Mouse (Mus musculus) testis, postnatal 14 days (tissue): ENCODE data around the gene Hist1h2bk.
"Not testable (repeated sequence)": the region's sequence is repeated elsewhere in the genome, so short reads cannot be mapped to it uniquely, and the experiment has no call there.

Experiments used
- DNase-seq: peaks from one replicate; pipeline ENCODE4 v3.0.0; 2021; ENCODE audit warnings: low spot score

Hist1h2bk gene

DNA sequence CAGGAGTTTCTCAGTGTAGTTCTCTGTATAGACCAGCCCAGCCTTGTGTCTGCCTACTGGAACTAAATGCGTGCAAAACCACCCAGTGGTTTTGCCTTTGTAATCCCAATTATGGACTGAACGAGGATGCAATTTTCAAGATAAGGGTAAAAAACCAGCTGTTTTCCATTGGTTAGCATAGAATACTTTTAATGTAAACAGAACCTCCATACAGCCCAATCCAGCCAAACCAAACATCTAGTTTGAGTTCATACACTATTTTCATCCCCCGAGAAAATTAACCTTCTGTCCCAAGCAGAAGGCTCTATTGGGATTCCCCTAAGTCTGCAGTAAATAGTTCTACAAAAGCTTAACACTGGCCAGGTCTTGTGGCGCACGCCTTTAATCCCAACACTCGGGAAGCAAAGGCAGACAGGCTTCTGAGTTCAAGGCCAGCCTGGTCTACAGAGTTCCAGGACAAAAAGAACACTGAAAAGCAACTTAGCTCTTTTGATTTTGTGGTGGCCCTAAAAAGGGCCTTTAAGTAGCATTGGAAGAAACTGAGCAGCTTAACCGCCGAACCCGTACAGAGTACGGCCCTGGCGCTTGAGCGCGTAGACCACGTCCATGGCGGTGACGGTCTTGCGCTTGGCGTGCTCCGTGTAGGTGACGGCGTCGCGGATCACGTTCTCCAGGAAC lies 4.9 kb downstream of the Hist1h2bk start:
- DNase-seq, result no peak

DNA sequence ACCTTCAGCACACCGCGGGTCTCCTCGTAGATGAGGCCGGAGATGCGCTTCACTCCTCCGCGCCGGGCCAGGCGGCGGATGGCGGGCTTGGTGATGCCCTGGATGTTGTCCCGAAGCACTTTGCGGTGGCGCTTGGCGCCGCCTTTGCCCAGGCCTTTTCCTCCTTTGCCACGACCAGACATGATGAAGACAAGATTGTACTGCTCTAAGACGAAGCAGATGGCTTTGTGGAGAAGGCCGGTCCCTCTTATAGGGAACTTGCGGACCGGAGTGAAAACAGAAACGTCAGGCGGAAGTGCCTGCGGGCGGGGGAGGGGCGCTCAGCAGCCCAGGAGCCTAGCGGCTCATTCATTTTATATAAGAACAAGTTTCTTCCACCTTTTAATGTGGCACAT lies 5.5 kb downstream of the Hist1h2bk start, which contains the start of gene Hist1h4i:
Hist1h4i (minus strand) TSS at position 221 of the 395 bp plus-strand sequence.
- DNase-seq, result peak; percentile 99

GRCm38 (mm10) chr13:22041651-22042567 lies 6.2 kb downstream of the Hist1h2bk start:
- DNase-seq, result peak; percentile 49

DNA sequence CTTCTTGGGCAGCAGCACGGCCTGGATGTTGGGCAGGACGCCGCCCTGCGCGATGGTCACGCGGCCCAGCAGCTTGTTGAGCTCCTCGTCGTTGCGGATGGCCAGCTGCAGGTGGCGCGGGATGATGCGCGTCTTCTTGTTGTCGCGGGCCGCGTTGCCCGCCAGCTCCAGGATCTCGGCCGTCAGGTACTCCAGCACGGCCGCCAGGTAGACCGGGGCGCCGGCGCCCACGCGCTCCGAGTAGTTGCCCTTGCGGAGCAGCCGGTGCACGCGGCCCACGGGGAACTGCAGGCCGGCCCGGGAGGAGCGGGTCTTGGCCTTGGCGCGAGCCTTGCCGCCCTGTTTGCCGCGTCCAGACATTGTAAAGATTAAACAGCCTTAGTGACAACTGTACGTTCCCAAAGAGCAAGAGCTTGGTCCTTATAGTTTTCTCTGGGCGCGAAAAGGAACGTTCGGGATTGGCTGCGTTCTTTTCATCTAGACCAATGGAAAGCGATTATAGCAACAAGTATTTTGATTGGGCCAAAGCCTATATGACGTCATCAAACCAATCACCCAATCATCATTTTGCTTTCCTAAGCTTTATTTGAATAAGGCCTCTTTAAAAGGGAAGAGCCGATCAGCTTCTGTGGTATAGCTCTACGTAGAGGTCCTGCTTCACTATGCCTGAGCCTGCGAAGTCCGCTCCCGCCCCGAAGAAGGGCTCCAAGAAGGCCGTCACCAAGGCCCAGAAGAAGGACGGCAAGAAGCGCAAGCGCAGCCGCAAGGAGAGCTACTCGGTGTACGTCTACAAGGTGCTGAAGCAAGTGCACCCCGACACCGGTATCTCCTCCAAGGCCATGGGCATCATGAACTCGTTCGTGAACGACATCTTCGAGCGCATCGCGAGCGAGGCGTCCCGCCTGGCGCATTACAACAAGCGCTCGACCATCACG lies 7.2 kb downstream of the Hist1h2bk start, which contains the start of the genes Hist1h2ag and Hist1h2bj:
Hist1h2ag (minus strand) TSS at position 377 of the 935 bp plus-strand sequence.
Hist1h2bj (plus strand) TSS at position 647 of the 935 bp plus-strand sequence.
- DNase-seq, result peak; percentile 95

DNA sequence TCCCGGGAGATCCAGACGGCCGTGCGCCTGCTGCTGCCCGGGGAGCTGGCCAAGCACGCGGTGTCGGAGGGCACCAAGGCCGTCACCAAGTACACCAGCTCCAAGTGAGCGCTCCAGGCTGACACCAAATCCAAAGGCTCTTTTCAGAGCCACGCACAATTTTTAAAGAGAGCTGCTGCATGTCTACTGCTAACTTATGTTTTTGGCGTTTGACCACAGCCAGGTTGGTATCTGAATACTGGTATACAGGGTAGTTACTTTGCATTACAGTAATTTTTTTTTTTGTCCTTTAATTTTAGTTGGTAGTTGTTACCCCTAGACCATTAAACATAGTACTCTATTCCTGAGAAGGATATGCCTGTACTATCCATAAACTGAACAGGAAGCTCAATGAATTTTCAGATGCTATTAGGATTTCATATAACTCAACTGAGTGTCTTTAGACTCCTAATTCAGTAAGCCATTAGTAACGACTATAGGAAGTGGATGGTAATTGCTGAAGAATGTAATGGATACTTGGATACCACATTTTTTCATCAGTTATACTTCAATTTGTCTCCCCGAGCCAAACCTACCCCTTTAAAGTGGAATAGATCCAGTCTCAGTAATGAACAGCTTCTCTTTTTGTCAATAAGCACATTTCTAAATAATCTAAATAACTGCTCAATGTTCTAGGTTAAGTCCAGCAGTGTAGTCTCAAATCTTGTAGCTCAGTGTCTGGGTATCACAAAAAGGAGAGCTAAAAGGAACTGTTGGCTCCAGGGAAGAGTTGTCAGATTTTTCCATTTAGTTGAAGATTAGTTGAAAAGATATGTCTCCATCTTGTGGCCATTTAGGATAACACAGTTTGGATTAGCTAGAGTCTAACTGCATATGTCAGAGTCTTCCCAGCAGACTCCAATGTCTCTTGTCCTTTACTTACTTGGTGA lies 8.1 kb downstream of the Hist1h2bk start:
- DNase-seq, result peak; percentile 72

DNA sequence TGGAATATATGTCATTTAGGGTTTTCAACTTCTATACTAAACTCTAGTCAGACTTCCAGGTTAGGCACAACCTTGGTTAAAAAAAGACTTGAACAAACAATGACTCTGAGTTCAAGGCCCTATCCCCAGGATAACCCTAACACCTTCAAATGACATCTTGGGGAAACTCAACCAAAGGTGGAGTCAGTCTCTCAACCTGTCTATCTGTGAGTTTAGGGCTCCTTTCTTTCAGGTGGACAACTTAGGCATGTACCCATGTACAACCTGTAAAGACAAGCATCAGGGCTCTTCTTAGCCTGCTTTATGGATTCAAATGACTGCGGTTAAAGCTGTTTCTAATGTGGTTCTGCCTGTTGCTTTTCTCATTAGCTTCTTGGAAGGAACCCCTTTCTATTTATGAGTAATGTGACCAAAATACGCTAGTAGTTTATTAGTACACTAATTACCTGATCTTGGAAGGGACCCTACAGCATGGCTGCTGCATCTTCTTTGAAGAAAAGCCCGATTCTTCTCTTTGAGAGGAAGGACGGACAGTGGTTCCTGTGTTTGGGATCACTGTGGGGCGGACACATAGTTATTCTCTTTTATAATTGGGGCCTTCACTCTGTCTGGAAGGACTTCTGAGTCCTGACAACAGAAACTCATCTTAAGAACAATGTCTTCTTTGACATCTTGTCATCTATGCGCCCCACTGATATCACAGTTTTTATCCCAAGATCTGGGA lies 8.9 kb downstream of the Hist1h2bk start:
- no peak for DNase-seq

- no peak for DNase-seq
These were observed 9.6 kb downstream of the Hist1h2bk start for GRCm38 (mm10) chr13:22045311-22045710.

GRCm38 (mm10) chr13:22049041-22049440 lies 13.4 kb downstream of the Hist1h2bk start:
- DNase-seq, result no peak

- DNase-seq, result peak; percentile 57
These were observed 14.2 kb downstream of the Hist1h2bk start for GRCm38 (mm10) chr13:22049737-22050440.

- DNase-seq, result peak; percentile 90
These were observed 15.2 kb downstream of the Hist1h2bk start for GRCm38 (mm10) chr13:22050591-22051522.

- DNase-seq, result no peak
These were observed 15.8 kb downstream of the Hist1h2bk start for GRCm38 (mm10) chr13:22051523-22051859.

DNA sequence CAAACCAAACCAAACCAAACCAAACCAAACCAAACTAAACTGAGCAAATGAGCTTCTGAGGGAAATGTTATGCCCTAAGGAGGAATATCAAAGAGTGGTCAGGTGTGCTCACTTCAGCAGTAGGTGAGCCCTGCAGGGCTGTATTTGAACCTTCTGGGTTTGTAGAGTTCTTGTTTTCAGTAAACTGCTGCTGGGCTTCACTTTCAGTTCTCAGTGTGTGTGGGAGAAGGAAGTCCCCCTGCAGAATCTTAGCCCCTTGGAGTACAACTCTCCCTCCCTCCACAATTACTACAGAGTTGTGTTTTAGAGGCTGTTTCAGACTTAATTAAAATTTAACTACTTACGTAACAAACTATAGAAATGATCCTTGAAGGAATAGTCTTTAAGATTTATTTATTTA lies 18.1 kb downstream of the Hist1h2bk start:
- DNase-seq, result no peak

- no peak for DNase-seq
These were observed 25.8 kb downstream of the Hist1h2bk start for GRCm38 (mm10) chr13:22061422-22061821.

DNA sequence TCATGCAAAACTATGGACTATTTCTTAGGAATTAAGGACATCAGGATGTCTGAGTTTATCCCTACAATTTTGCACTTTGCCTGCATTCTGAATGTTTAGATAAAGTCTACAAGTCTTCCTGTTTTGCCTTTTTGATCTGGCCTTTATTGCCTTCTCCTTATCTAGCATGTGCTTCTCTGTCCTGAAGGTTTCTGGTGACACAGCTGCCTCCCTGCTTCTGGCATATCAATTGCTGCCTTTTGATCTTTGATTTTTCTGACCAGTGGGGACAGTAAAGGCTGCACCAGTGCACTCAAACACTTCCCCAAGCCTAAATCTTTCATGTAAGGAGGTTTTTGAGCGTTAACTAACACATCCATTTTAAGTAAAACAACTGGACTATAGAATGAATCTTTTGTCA lies 27.8 kb downstream of the Hist1h2bk start:
- no peak for DNase-seq

DNA sequence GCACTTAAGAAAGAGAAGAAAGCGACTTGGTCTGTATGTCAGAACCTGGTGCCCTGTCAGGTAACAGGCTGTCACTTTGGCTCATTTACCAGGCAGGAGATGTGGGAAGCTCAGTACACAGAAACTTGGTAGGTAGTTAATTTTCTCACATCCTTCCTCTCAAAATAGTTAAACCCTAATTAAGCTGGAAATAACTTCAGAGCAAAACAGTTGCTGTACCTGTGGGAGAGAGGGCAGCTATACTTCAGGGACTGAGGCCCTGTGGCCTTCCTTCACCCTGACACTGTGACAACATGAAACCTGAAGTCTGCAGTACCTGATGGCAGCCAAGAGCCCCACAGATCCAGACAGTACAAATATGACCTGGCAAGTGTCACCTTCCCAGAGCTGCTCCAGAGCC lies 48.5 kb downstream of the Hist1h2bk start, which contains the start of gene Vmn1r188:
Vmn1r188 (plus strand) TSS at position 301 of the 400 bp plus-strand sequence.
- DNase-seq, result not testable (repeated sequence)
